Mouse (Mus musculus): Measurements from ENCODE around the gene Ttll6. TPM values are rescaled to one million over a fixed set of nuclear protein-coding genes. Genes with fewer than 3 reads are reported as not detected.

Gene Ttll6
- polyA plus RNA-seq, 2 experiments: 0.04 TPM; not detected in 1

DNA sequence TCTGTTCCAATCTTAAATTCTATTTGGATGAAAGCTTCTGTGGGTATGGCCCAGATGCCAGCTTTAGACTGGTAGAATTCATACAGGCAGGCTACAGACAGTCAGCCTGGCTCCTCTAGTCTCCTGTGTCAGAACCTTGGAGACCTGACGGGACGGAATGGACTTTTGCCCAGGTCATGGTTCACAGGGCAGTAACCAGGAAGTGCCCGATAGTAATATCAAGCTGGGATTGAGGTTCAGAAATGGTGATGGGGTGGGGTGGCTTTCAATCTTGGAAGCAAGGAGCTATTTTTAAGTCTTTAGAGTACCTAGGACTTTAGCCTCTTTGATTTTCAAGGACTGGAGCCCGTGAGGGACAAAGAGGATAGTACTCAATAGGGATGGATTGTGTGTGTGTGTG, 53.7 kb downstream of the Ttll6 start:
- no peak for TF ChIP-seq POLR2A (IDR thresholded peaks at IDR 0.05; ENCODE audit: borderline replicate concordance, extremely low read depth, insufficient read depth, insufficient read length)

DNA sequence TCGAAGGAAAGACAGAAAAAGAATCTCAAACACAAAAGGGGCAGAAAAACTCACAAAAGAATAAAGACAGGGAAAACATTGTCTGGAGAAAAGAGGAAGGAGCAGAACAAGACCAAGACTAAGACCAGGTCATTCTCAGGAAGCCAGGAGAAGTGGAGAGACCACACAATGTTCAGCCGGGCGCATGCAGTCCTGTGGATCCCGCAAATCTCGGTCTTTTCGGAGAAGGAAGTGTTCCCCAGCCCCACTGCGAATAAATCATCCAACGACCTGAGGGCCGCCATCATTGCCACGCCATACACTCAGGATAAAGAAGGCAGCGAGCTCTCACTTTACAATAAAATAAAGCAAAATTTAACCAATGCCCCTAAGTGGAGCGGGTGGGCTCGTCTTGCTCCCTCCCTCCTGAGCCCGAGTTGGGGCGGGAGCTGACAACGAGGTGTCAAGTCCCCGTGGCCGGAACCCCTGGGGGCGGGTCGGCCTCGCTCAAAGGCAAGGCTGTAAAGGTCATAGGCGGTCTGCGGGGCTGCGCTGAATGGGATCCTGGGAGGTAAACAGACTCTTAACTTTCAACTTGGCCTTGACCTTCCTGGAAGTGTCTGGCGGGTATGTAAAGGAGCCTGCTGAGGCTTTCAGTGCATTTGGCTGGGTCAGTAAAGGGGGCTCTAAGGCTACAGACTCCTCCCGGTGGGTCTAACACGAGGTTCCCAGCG, 56.4 kb downstream of the Ttll6 start:
- Histone ChIP-seq H3K9ac (ENCODE audit: low read depth, low read length, severe bottlenecking) (no peak overlapping the region), H3K9me3 (ENCODE audit: control insufficient read depth, low read length) (no peaks in the 10 kb centered on the region), H3K4me1 (ENCODE audit: control insufficient read depth, insufficient read depth, low read length) (no peaks in the 10 kb centered on the region), H3K27me3 (ENCODE audit: control insufficient read depth, insufficient read depth, low read length) (peaks cover 97% of the 10 kb centered on the region), H3K36me3 (ENCODE audit: control insufficient read depth, insufficient read depth, low read length) (no peaks in the 10 kb centered on the region), H3K4me2 (replicated peaks; ENCODE audit: low read depth, low read length, severe bottlenecking) (no peak overlapping the region), H3K4me3 (replicated peaks; ENCODE audit: low read length) (no peak overlapping the region), H3K27ac (replicated peaks; ENCODE audit: low read depth, low read length) (no peak overlapping the region)
- ATAC-seq (ENCODE audit: low FRiP score, low read depth) (no peak), DNase-seq (ENCODE audit: low spot score) (no peak)
- 2% methylated on average over 27 of the region's 28 CpGs for WGBS
- no peak for TF ChIP-seq POLR2A (IDR thresholded peaks at IDR 0.05; ENCODE audit: borderline replicate concordance, extremely low read depth, insufficient read depth, insufficient read length)

More for the DNA sequence above, 53.7 kb downstream of the Ttll6 start:
- no peaks in the 10 kb centered on the region for H3K36me3 ChIP-seq (ENCODE audit: control insufficient read depth, insufficient read depth, low read length)
- no peaks in the 10 kb centered on the region for H3K4me1 ChIP-seq (ENCODE audit: control insufficient read depth, insufficient read depth, low read length)
- DNase-seq (ENCODE audit: low spot score): no peak
- no peak overlapping the region for H3K4me3 ChIP-seq (replicated peaks; ENCODE audit: low read length)
- no peak for ATAC-seq (ENCODE audit: low FRiP score, low read depth)
- no peak overlapping the region for H3K9ac ChIP-seq (ENCODE audit: low read depth, low read length, severe bottlenecking)
- H3K27me3 ChIP-seq (ENCODE audit: control insufficient read depth, insufficient read depth, low read length): peaks cover 97% of the 10 kb centered on the region
- WGBS: 12% methylated on average over 4 of the region's 4 CpGs
- 0 out of 2 replicates have a peak, but pooled peaks cover 2% of the 10 kb centered on the region for H3K9me3 ChIP-seq (ENCODE audit: control insufficient read depth, low read length)
- H3K27ac ChIP-seq (replicated peaks; ENCODE audit: low read depth, low read length): no peak overlapping the region
- no peak overlapping the region for H3K4me2 ChIP-seq (replicated peaks; ENCODE audit: low read depth, low read length, severe bottlenecking)

DNA sequence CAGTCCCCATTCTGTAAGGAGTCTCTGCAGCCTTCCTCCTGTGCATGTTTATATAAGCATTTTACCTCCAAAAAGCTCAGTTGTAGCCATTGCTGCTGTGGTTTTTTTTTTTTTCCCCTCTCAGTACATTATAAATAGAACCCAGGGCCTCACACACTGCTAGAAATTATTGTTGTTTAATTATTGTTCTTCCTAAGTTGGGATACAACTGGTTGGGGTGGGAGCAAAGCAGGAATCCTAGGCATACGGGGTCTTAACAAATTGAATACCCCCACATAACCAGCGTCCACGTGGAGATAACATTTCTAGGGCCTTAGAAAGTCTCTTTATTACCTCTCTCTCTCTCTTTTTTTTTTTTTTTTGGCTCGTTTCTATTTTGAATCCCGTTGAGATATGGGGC, 57.5 kb downstream of the Ttll6 start:
- TF ChIP-seq POLR2A (IDR thresholded peaks at IDR 0.05; ENCODE audit: borderline replicate concordance, extremely low read depth, insufficient read depth, insufficient read length): no peak
- no peak overlapping the region for H3K4me3 ChIP-seq (replicated peaks; ENCODE audit: low read length)
- H3K27ac ChIP-seq (replicated peaks; ENCODE audit: low read depth, low read length): no peak overlapping the region
- DNase-seq (ENCODE audit: low spot score) (no peak), ATAC-seq (ENCODE audit: low FRiP score, low read depth) (no peak)
- no peaks in the 10 kb centered on the region for H3K9me3 ChIP-seq (ENCODE audit: control insufficient read depth, low read length)
- H3K9ac ChIP-seq (ENCODE audit: low read depth, low read length, severe bottlenecking): no peak overlapping the region
- no peak overlapping the region for H3K4me2 ChIP-seq (replicated peaks; ENCODE audit: low read depth, low read length, severe bottlenecking)
- peaks cover 97% of the 10 kb centered on the region for H3K27me3 ChIP-seq (ENCODE audit: control insufficient read depth, insufficient read depth, low read length)
- H3K36me3 ChIP-seq (ENCODE audit: control insufficient read depth, insufficient read depth, low read length): no peaks in the 10 kb centered on the region
- WGBS: 3% methylated on average over 5 of the region's 5 CpGs
- H3K4me1 ChIP-seq (ENCODE audit: control insufficient read depth, insufficient read depth, low read length): no peaks in the 10 kb centered on the region

DNA sequence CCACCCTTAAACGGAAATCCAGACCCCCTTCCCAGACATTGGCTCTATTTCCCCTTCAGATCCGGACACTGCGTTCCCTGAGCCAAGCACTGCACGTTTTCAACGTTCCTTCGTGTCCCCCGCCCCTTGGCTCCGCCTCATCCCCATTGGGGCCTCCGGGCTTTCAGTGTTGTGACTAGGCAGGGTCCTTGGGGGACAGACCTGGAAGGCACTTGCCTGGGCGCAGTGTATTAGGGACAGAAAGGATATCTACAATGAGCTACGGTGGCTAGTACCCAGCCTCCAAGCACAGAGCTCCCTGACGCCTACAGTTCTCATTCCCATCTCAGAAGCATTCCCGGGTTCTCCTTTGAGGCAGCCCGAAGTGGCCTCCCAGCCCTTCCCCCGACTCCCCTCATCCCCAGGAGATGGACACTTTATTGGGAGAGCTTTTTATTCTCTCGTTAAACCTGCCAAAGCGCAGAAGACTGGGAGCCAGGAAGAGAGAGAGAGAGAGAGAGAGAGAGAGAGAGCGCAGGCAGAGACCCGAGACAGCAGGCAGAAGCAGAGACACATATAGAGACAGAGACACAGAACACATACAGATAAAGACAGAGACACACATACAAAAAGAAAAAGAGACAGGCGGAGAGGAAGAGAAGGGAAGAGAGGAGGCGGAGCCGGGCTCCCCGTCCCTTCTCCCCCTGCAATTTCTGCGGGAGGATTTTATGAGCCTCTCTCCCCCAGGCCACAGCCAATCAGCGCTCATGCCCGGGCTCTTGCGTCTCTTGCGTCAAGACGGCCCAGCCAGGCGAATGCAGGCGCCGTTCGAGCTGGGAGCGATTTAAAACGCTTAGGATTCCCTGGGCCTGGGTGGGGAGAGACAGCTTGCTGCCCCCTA, 60.2 kb downstream of the Ttll6 start, which contains the start of gene Hoxb13:
TSS of gene Hoxb13 (plus strand) at position 796 of the 880 bp plus-strand sequence.
- 1% methylated on average over 35 of the region's 35 CpGs for WGBS
- no peak within 1 kb of the TSS for H3K27ac ChIP-seq (replicated peaks; ENCODE audit: low read depth, low read length)
- peak within 1 kb of the TSS; percentile 26 for H3K4me3 ChIP-seq (replicated peaks; ENCODE audit: low read length)
- no peaks in the 10 kb centered on the region for H3K4me1 ChIP-seq (ENCODE audit: control insufficient read depth, insufficient read depth, low read length)
- DNase-seq (ENCODE audit: low spot score): peak; percentile 34
- no peak; the same call in 1 of the 2 replicates for ATAC-seq (ENCODE audit: low FRiP score, low read depth)
- H3K4me2 ChIP-seq (replicated peaks; ENCODE audit: low read depth, low read length, severe bottlenecking): peak within 1 kb of the TSS; percentile 33
- H3K9ac ChIP-seq (ENCODE audit: low read depth, low read length, severe bottlenecking): no peak within 1 kb of the TSS
- no peaks in the 10 kb centered on the region for H3K36me3 ChIP-seq (ENCODE audit: control insufficient read depth, insufficient read depth, low read length)
- H3K27me3 ChIP-seq (ENCODE audit: control insufficient read depth, insufficient read depth, low read length): peaks cover 97% of the 10 kb centered on the region
- TF ChIP-seq POLR2A (IDR thresholded peaks at IDR 0.05; ENCODE audit: borderline replicate concordance, extremely low read depth, insufficient read depth, insufficient read length): no peak
- H3K9me3 ChIP-seq (ENCODE audit: control insufficient read depth, low read length): no peaks in the 10 kb centered on the region

DNA sequence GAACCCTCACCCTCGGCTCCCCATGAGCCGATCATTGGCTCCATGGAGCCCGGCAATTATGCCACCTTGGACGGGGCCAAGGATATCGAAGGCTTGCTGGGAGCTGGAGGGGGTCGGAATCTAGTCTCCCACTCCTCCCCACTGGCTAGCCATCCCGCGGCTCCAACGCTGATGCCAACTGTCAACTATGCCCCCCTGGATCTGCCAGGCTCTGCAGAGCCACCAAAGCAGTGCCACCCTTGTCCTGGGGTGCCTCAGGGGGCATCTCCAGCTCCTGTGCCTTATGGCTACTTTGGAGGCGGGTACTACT, 60.8 kb downstream of the Ttll6 start:
- H3K9ac ChIP-seq (ENCODE audit: low read depth, low read length, severe bottlenecking): no peak overlapping the region
- no peak overlapping the region for H3K27ac ChIP-seq (replicated peaks; ENCODE audit: low read depth, low read length)
- no peaks in the 10 kb centered on the region for H3K36me3 ChIP-seq (ENCODE audit: control insufficient read depth, insufficient read depth, low read length)
- peak overlapping the region; percentile 33 for H3K4me2 ChIP-seq (replicated peaks; ENCODE audit: low read depth, low read length, severe bottlenecking)
- TF ChIP-seq POLR2A (IDR thresholded peaks at IDR 0.05; ENCODE audit: borderline replicate concordance, extremely low read depth, insufficient read depth, insufficient read length): no peak
- H3K27me3 ChIP-seq (ENCODE audit: control insufficient read depth, insufficient read depth, low read length): peaks cover 97% of the 10 kb centered on the region
- peak overlapping the region; percentile 26 for H3K4me3 ChIP-seq (replicated peaks; ENCODE audit: low read length)
- no peaks in the 10 kb centered on the region for H3K4me1 ChIP-seq (ENCODE audit: control insufficient read depth, insufficient read depth, low read length)
- 0% methylated on average over 10 of the region's 10 CpGs for WGBS
- no peaks in the 10 kb centered on the region for H3K9me3 ChIP-seq (ENCODE audit: control insufficient read depth, low read length)
- ATAC-seq (ENCODE audit: low FRiP score, low read depth): no peak
- DNase-seq (ENCODE audit: low spot score): no peak
